Mouse (Mus musculus): ENCODE measurements around the gene Insl3. TPM values are rescaled to one million over a fixed set of nuclear protein-coding genes. Genes with fewer than 3 reads are reported as not detected.
"Not testable (repeated sequence)": the region's sequence is repeated elsewhere in the genome, so short reads cannot be mapped to it uniquely, and the experiment has no call there.

Gene Insl3
- total RNA-seq, 1 experiment from 2014 or later: 7.8 TPM

- DNase-seq: peak; percentile 80
Observed at GRCm38 (mm10) chr8:71709800-71710446, 20.9 kb downstream of the Insl3 start.

GRCm38 (mm10) chr8:71711574-71711973 lies 22.6 kb downstream of the Insl3 start:
- no peak for DNase-seq

GRCm38 (mm10) chr8:71715531-71715930 lies 26.5 kb downstream of the Insl3 start:
- DNase-seq: no peak

GRCm38 (mm10) chr8:71716561-71717053 lies 27.6 kb downstream of the Insl3 start:
- no peak for DNase-seq

GRCm38 (mm10) chr8:71717096-71717495 lies 28.1 kb downstream of the Insl3 start:
- no peak for DNase-seq

GRCm38 (mm10) chr8:71718252-71718651 lies 29.2 kb downstream of the Insl3 start:
- DNase-seq: no peak

DNA sequence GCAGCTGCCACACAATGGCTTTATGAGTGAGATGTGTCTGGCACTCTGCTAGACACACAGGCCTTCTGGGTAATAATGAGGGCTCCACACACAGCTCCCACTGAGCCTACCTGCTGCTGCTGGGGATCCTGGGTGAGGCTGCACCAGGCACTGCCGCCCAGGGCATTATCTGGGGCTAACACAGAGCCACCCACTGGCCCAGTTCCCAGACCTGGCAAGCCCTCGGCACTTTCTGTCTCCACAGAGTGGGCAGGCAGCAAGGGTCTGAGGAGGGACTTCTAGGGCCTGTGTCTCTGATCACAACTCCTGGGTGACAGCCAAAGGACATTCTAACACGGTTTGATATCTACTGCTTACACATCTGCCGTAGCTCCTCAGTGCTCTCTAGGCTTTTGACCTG lies 30.2 kb downstream of the Insl3 start:
- DNase-seq: no peak

DNA sequence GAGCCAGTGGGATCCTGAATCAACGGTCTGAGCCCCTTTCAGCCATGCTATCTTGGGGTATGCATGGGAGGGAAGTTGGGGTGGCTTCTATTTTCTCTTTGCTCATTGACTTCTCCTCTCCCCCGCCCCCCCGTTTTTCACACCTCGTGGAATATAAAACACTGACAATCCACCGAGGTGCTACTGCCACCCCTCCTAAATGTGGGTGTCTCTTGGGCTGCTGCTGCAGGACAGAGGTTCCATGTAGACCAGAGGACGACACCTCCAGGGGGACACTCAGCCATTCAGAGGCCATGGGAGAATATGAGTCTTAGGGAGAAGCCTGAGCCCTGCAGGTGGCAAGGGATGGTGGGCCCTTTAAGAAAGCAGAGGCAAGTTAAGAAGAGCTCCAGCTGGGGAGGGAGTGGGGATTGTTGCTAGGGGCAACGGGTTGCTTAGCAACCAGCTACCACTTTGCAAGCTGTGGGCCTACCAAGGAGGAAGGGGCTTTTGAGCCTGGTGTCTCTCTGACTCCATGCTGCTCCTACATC lies 31.0 kb downstream of the Insl3 start:
- no peak for DNase-seq

- no peak for DNase-seq
Observed at GRCm38 (mm10) chr8:71723047-71723551, 34.1 kb downstream of the Insl3 start.

DNA sequence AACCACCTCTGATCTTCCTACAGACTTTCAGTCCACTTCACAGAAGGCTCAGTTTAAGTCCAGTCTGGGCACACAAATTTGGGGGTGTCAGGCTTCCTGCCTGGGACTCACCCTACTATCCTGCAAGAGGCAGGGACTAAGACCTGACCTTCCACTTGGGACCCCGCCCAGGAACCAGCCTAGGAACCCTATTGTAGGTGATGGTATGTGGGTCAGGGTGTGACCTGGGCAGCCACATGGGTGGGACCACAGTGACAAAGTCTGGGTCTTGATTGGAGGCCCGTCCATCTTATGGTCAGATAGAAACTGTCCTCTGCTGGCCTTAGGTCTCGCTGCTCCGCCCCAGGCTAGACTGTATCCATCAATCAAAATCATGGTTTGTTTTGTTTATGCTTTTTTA lies 35.4 kb downstream of the Insl3 start:
- DNase-seq: no peak

- DNase-seq: peak; percentile 73
Observed at GRCm38 (mm10) chr8:71725122-71725924, 36.3 kb downstream of the Insl3 start, which contains the start of gene Fcho1. Gene Fcho1 (minus strand): TSS chr8:71725716.

DNA sequence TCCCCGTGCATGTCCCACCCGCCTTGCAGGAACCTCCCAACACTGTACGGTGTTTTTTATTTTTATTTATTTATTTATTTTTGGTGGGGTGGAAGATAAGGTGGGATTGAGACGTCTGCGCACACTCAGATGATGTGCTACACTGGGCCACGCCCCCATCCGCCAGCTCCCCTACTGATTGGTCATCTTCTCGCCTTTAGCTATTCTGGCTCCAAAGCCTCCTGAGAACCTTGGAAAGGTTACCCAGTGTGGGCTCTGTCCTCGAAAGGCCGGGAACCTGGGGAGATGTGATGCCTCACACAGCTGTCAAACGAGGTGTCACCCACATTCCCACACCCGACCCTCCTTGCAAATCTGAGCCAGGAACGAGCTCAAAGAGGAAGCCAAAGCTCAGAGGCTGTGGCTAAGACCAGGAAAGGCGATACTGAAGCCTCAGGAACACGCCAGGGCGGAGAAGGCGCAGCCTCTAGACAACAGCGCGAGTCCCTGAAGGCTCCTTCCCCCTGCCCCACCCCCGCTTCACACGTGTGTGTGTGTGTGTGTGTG lies 39.3 kb downstream of the Insl3 start:
- DNase-seq: no peak

GRCm38 (mm10) chr8:71728826-71729620 lies 40.0 kb downstream of the Insl3 start:
- no peak for DNase-seq

DNA sequence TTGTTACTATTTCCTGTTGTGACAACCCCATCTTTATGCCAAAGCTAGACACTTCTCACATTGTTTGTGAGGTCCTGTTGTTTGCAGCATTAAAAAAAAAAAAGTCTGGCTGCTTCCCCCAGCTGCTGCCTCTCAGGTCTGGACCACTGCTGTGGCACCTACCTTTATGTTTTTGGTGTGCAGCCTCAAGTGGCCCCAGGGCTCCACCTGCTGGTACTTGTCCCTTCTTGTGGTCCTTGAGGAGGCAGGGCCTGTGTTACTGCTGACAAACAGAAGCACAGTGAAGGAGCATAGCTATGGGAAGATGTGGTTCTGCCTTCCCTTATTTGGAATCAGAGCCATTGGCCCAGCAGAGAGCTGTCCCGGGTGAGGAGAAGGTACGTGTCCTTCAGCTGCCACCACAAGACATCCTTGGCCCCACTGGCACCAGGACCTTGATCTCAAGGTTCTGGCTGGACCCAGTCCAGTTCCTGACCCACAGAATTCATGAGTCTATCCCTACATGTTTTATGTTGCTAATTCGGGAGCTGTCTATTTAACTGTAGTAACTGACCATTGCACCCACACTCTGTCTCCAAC lies 42.7 kb downstream of the Insl3 start:
- DNase-seq: peak; percentile 56

- not testable (repeated sequence) for DNase-seq
Observed at GRCm38 (mm10) chr8:71738316-71738715, 49.3 kb downstream of the Insl3 start.

Other genes with a start within 250 kb of the Insl3 start
- gene Abhd8, start 225.6 kb upstream of the Insl3 start, total RNA-seq (2021): 63.0 and 82.8 TPM in 2 replicates
- 109 and 113 TPM in 2 replicates for gene Mrpl34, start 224.3 kb upstream of the Insl3 start, total RNA-seq (2021)
- 62.5 and 64.7 TPM in 2 replicates for gene Dda1, start 220.0 kb upstream of the Insl3 start, total RNA-seq (2021)
- 17.3 and 23.3 TPM in 2 replicates for gene Ano8, start 203.3 kb upstream of the Insl3 start, total RNA-seq (2021)
- 26.5 and 28.7 TPM in 2 replicates for gene Gtpbp3, start 201.1 kb upstream of the Insl3 start, total RNA-seq (2021)
- gene Plvap, start 177.5 kb upstream of the Insl3 start, total RNA-seq (2021): 167 and 192 TPM in 2 replicates
- not detected in 2 replicates for gene Ccdc194, start 163.5 kb upstream of the Insl3 start, total RNA-seq (2021)
- gene Bst2, start 151.8 kb upstream of the Insl3 start, total RNA-seq (2021): 66.0 and 70.2 TPM in 2 replicates
- 62.3 and 73.7 TPM in 2 replicates for gene Mvb12a, start 146.3 kb upstream of the Insl3 start, total RNA-seq (2021)
- gene Tmem221, start 130.3 kb upstream of the Insl3 start, total RNA-seq (2021): 5.0 and 8.9 TPM in 2 replicates
- gene Nxnl1, start 122.6 kb upstream of the Insl3 start, total RNA-seq (2021): 1.1 TPM in 2 replicates
- gene Slc27a1, start 120.3 kb upstream of the Insl3 start, total RNA-seq (2021): 156 and 167 TPM in 2 replicates
- gene Pgls, start 97.0 kb upstream of the Insl3 start, total RNA-seq (2021): 145 and 153 TPM in 2 replicates
- gene Fam129c, start 91.6 kb upstream of the Insl3 start, total RNA-seq (2021): 4.0 TPM in 2 replicates
- 64.6 and 66.2 TPM in 2 replicates for gene Colgalt1, start 78.2 kb upstream of the Insl3 start, total RNA-seq (2021)
- gene Unc13a, start 17.5 kb upstream of the Insl3 start, total RNA-seq (2021): 8.3 and 8.4 TPM in 2 replicates
- 11.7 and 14.3 TPM in 2 replicates for gene Jak3, start 12.9 kb upstream of the Insl3 start, total RNA-seq (2021)
- gene B3gnt3, start 12.6 kb downstream of the Insl3 start, total RNA-seq (2021): 3.7 and 4.8 TPM in 2 replicates
- gene Fcho1, start 36.5 kb downstream of the Insl3 start, total RNA-seq (2021): 2.2 and 2.6 TPM in 2 replicates
- gene Zfp709, start 192.8 kb downstream of the Insl3 start, total RNA-seq (2021): 8.3 and 9.0 TPM in 2 replicates
- 8.3 and 9.8 TPM in 2 replicates for gene Zfp882, start 219.4 kb downstream of the Insl3 start, total RNA-seq (2021)
- 31.3 and 38.1 TPM in 2 replicates for gene Zfp617, start 219.4 kb downstream of the Insl3 start, total RNA-seq (2021)